Comparison of ENCODE assay signal across 8 mouse cellular contexts in the genomic region with DNA sequence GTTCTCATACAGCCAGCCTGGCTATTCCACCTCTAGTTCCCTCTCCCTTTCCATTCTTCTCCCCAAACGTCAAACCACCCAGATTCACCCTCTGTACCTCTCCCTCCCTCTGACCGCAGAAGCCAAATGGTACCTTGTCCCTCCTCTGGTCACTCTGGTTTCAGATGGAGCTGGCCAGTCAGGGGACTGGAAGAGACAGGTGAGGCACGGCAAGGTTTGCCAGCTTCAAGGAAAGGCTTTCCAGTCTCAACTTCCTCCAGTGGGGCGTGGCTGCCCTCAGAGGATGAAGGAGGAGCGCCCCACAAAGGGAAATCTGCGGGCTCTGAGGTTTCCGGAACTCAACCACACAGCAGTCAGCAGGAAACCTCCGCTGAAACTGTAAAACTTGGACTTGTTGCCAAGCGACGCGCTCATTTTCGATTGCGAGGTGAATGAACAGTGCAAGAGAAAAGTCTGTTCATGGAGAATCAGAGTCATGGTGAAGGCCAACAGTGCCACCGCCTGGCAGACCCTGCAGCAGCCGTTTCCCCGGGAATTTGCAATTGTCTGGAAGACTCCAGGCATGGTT. TPM values are rescaled to one million over a fixed set of nuclear protein-coding genes. Genes with fewer than 3 reads are reported as not detected.
DNase-seq lines count a peak whose midpoint lies in the region; ATAC-seq and TF ChIP-seq lines count a peak whose summit lies in the region.

A gene (minus strand): TSS at position 246 of the 568 bp plus-strand sequence.

- peak; percentile 65 for DNase-seq in A20 (ENCODE audit: low read depth, low spot score)
- DNase-seq in adrenal gland, postnatal 4 days (ENCODE audit: low spot score in 2 of 2), result peak; percentile 45 to 50
- peak; percentile 64 to 65 for DNase-seq in monocyte, adult 2 months (ENCODE audit: low read depth in 1 of 2, low spot score in 2 of 2)
- peak; percentile 69 to 72 for DNase-seq in spleen, postnatal 36 days (ENCODE audit: low spot score in 2 of 2)

- no peaks in the 10 kb centered on the region for H3K9me3 ChIP-seq in heart, embryonic 11.5 days (replicated peaks; ENCODE audit: control insufficient read depth, low read length)
- no peaks in the 10 kb centered on the region for H3K9me3 ChIP-seq in kidney, embryonic 15.5 days (replicated peaks)
- H3K9me3 ChIP-seq in limb, embryonic 15.5 days, result no peaks in the 10 kb centered on the region

- WGBS in heart, embryonic 11.5 days (ENCODE audit: insufficient replicate concordance), result 3% methylated on average over 16 of the region's 16 CpGs
- 1% methylated on average over 16 of the region's 16 CpGs for WGBS in kidney, embryonic 15.5 days
- WGBS in limb, embryonic 15.5 days, result under 1% methylated on average over 16 of the region's 16 CpGs

- peak within 1 kb of the TSS; percentile 63 for H3K9ac ChIP-seq in heart, embryonic 11.5 days (ENCODE audit: low read depth, low read length)
- H3K9ac ChIP-seq in kidney, embryonic 15.5 days, result 0 out of 2 replicates have a peak within 1 kb of the TSS, but pooled peaks have one; percentile 29
- H3K9ac ChIP-seq in limb, embryonic 15.5 days, result no peak within 1 kb of the TSS

- TF ChIP-seq POLR2A in embryonic fibroblast, embryonic 13.5 days (IDR thresholded peaks at IDR 0.05; ENCODE audit: low read depth, low read length), result peak; percentile 50

- peak within 1 kb of the TSS; percentile 63 for H3K4me3 ChIP-seq in embryonic fibroblast, embryonic 13.5 days (ENCODE audit: insufficient read depth, low read length)
- H3K4me3 ChIP-seq in heart, embryonic 11.5 days (ENCODE audit: low read depth, low read length), result peak within 1 kb of the TSS; percentile 40
- H3K4me3 ChIP-seq in kidney, embryonic 15.5 days (replicated peaks), result peak within 1 kb of the TSS; percentile 39
- peak within 1 kb of the TSS; percentile 40 for H3K4me3 ChIP-seq in limb, embryonic 15.5 days

- TF ChIP-seq CTCF in embryonic fibroblast, embryonic 13.5 days (IDR thresholded peaks at IDR 0.05; ENCODE audit: borderline replicate concordance, insufficient read depth, low read length), result peak; percentile 75

- peak; percentile 69 for ATAC-seq in heart, embryonic 11.5 days (replicated peaks; ENCODE audit: insufficient number of reproducible peaks, low FRiP score, low TSS enrichment)
- ATAC-seq in kidney, embryonic 15.5 days (replicated peaks; ENCODE audit: low FRiP score), result peak; percentile 94
- peak; percentile 86 for ATAC-seq in limb, embryonic 15.5 days (ENCODE audit: insufficient number of reproducible peaks, low FRiP score, low TSS enrichment, low read depth)

- H3K4me2 ChIP-seq in heart, embryonic 11.5 days, result peak within 1 kb of the TSS; percentile 80
- peak within 1 kb of the TSS; percentile 63 for H3K4me2 ChIP-seq in kidney, embryonic 15.5 days
- H3K4me2 ChIP-seq in limb, embryonic 15.5 days, result peak within 1 kb of the TSS; percentile 70

- peak within 1 kb of the TSS; percentile 11; the same call in 1 of the 2 replicates for H3K27ac ChIP-seq in embryonic fibroblast, embryonic 13.5 days (ENCODE audit: insufficient read depth, low read length)
- no peak within 1 kb of the TSS for H3K27ac ChIP-seq in heart, embryonic 11.5 days (ENCODE audit: low read depth, low read length)
- H3K27ac ChIP-seq in kidney, embryonic 15.5 days, result no peak within 1 kb of the TSS
- H3K27ac ChIP-seq in limb, embryonic 15.5 days, result 0 out of 2 replicates have a peak within 1 kb of the TSS, but pooled peaks have one; percentile 17

- H3K27me3 ChIP-seq in heart, embryonic 11.5 days (ENCODE audit: control insufficient read depth, insufficient read depth, low read length), result no peaks in the 10 kb centered on the region
- H3K27me3 ChIP-seq in kidney, embryonic 15.5 days, result no peaks in the 10 kb centered on the region
- no peaks in the 10 kb centered on the region for H3K27me3 ChIP-seq in limb, embryonic 15.5 days

- peaks cover 2% of the 10 kb centered on the region; the same call in 1 of the 2 replicates for H3K4me1 ChIP-seq in embryonic fibroblast, embryonic 13.5 days (ENCODE audit: control insufficient read depth, insufficient read depth, low read length)
- H3K4me1 ChIP-seq in heart, embryonic 11.5 days (ENCODE audit: control insufficient read depth, insufficient read depth, low read length), result no peaks in the 10 kb centered on the region
- peaks cover 6% of the 10 kb centered on the region for H3K4me1 ChIP-seq in kidney, embryonic 15.5 days
- 0 out of 2 replicates have a peak, but pooled peaks cover 7% of the 10 kb centered on the region for H3K4me1 ChIP-seq in limb, embryonic 15.5 days

- no peaks in the 10 kb centered on the region for H3K36me3 ChIP-seq in heart, embryonic 11.5 days (ENCODE audit: control insufficient read depth, insufficient read depth, low read length)
- no peaks in the 10 kb centered on the region for H3K36me3 ChIP-seq in kidney, embryonic 15.5 days
- no peaks in the 10 kb centered on the region for H3K36me3 ChIP-seq in limb, embryonic 15.5 days

RNA-seq across cellular contexts. Expression of the gene that starts here (rescaled TPM):
- total RNA-seq in adrenal gland, postnatal 4 days (2021), result under 1 TPM; 0.59 to 0.76 TPM
- polyA plus RNA-seq in embryonic fibroblast, embryonic 13.5 days (2011; ENCODE audit: insufficient read length, low read depth, missing spikeins), result 11.3 and 26.4 TPM in 2 replicates
- polyA plus RNA-seq in heart, embryonic 11.5 days (2014; fragmentation: Nextera tagmentation; extraction: Ambion mirVana), result 0.73 and 0.94 TPM in 2 replicates
- polyA plus RNA-seq in kidney, embryonic 15.5 days (2015; fragmentation: Nextera tagmentation; extraction: Ambion mirVana), result 3.7 and 3.9 TPM in 2 replicates
- 1.3 and 1.9 TPM in 2 replicates for polyA plus RNA-seq in limb, embryonic 15.5 days (2015; fragmentation: Nextera tagmentation; extraction: Ambion mirVana)

Comparison
In these comparisons a context has a peak if more than half of its experiments do, and no peak if none do; other contexts are left out.
1. Peak in DNase-seq in adrenal gland, postnatal 4 days; RNA of the gene not detected or under 1 TPM.
2. Peak in ATAC-seq, H3K4me3 ChIP-seq, H3K9ac ChIP-seq and H3K4me2 ChIP-seq in heart, embryonic 11.5 days; RNA of the gene not detected or under 1 TPM.
3. H3K27ac ChIP-seq: peak in embryonic fibroblast, embryonic 13.5 days (single experiment) and limb, embryonic 15.5 days (single experiment); none in heart, embryonic 11.5 days (single experiment) and kidney, embryonic 15.5 days (single experiment).
4. Peak in every context shown above with its lines, with median percentiles within 50 percentile points of each other: DNase-seq, H3K4me3 ChIP-seq, ATAC-seq and H3K4me2 ChIP-seq.